Mouse (Mus musculus) liver, adult 2 months (tissue): ENCODE results near the gene Pir.

Experiments
- CTCF ChIP-seq: fragments of 200-500 bp; IDR thresholded peaks from 2 replicates; pipeline ENCODE4 v1.5.1; 2011; ENCODE audit warnings: low read depth, low read length, control low read depth
- POLR2A ChIP-seq: fragments of 200-500 bp; IDR thresholded peaks from 2 replicates; pipeline ENCODE4 v1.6.1; 2011; ENCODE audit warnings: low read length, control low read depth; ENCODE audit not compliant: insufficient read depth; ENCODE audit errors: extremely low read depth

DNA sequence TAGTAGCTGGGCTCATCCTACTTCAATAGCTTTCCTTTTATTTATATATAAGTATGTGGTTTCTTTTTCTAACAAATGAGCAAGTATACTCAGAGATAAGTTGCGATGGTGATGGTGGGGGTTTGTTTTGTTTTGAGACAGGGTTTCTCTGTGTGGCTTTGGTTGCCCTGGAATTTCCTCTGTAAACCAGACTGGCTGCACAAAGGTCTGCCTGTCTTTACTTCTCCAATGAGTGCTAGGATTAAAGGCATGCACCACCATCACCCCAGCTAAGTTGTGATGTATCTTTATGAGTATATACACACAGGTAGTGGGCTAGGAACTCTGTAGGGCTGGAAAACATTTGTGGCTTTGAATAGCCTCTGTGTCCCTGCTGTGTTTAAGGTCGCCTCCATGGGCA, 22.4 kb upstream of the Pir start:
- TF ChIP-seq CTCF: no peak
- no peak for TF ChIP-seq POLR2A
